Mouse (Mus musculus): ENCODE results near the gene Def8.

Gene Def8

GRCm38 (mm10) chr8:123423441-123423840 is at the start of gene Def8:
Gene Def8 (plus strand): TSS chr8:123423527.
- DNase-seq (ENCODE audit: low spot score in 2 of 2), result no peak

- peak; percentile 93 to 98 for DNase-seq (ENCODE audit: low spot score in 2 of 2)
Measured at GRCm38 (mm10) chr8:123374239-123374578, 49.1 kb upstream of the Def8 start.

- no peak for DNase-seq (ENCODE audit: low spot score in 2 of 2)
Measured at GRCm38 (mm10) chr8:123375701-123376100, 47.6 kb upstream of the Def8 start.

GRCm38 (mm10) chr8:123376106-123376505 is 47.2 kb upstream of the Def8 start:
- DNase-seq (ENCODE audit: low spot score in 2 of 2), result no peak

GRCm38 (mm10) chr8:123381711-123382110 is 41.6 kb upstream of the Def8 start:
- DNase-seq (ENCODE audit: low spot score in 2 of 2), result no peak

GRCm38 (mm10) chr8:123382516-123382915 is 40.8 kb upstream of the Def8 start:
- no peak for DNase-seq (ENCODE audit: low spot score in 2 of 2)

- DNase-seq (ENCODE audit: low spot score in 2 of 2), result peak in 1 of 2 experiments; percentile 79
Measured at GRCm38 (mm10) chr8:123384883-123385540, 38.3 kb upstream of the Def8 start.

- DNase-seq (ENCODE audit: low spot score in 2 of 2), result no peak
Measured at GRCm38 (mm10) chr8:123387041-123387440, 36.3 kb upstream of the Def8 start.

- DNase-seq (ENCODE audit: low spot score in 2 of 2), result no peak
Measured at GRCm38 (mm10) chr8:123387801-123388200, 35.5 kb upstream of the Def8 start.

GRCm38 (mm10) chr8:123389026-123389425 is 34.3 kb upstream of the Def8 start:
- no peak for DNase-seq (ENCODE audit: low spot score in 2 of 2)

GRCm38 (mm10) chr8:123398308-123398707 is 25.0 kb upstream of the Def8 start:
- no peak for DNase-seq (ENCODE audit: low spot score in 2 of 2)

- DNase-seq (ENCODE audit: low spot score in 2 of 2), result no peak
Measured at GRCm38 (mm10) chr8:123401936-123402335, 21.4 kb upstream of the Def8 start.

GRCm38 (mm10) chr8:123402730-123403326 is 20.5 kb upstream of the Def8 start:
- no peak for DNase-seq (ENCODE audit: low spot score in 2 of 2)

GRCm38 (mm10) chr8:123404521-123404920 is 18.8 kb upstream of the Def8 start:
- peak in 1 of 2 experiments; percentile 62 for DNase-seq (ENCODE audit: low spot score in 2 of 2)

GRCm38 (mm10) chr8:123406786-123407185 is 16.5 kb upstream of the Def8 start, which contains the start of gene Mc1r:
Gene Mc1r (plus strand): TSS chr8:123407107.
- DNase-seq (ENCODE audit: low spot score in 2 of 2), result peak; percentile 68 to 87

GRCm38 (mm10) chr8:123407612-123408011 is 15.7 kb upstream of the Def8 start:
- DNase-seq (ENCODE audit: low spot score in 2 of 2), result no peak

- DNase-seq (ENCODE audit: low spot score in 2 of 2), result peak; percentile 70 to 78
Measured at GRCm38 (mm10) chr8:123408586-123409544, 14.5 kb upstream of the Def8 start.

GRCm38 (mm10) chr8:123410049-123410587 is 13.2 kb upstream of the Def8 start:
- peak; percentile 57 to 75 for DNase-seq (ENCODE audit: low spot score in 2 of 2)

GRCm38 (mm10) chr8:123410788-123411187 is 12.5 kb upstream of the Def8 start:
- peak in 1 of 2 experiments; percentile 62 for DNase-seq (ENCODE audit: low spot score in 2 of 2)

GRCm38 (mm10) chr8:123411246-123411645 is 12.1 kb upstream of the Def8 start, which contains the start of gene Tubb3:
Gene Tubb3 (plus strand): TSS chr8:123411424.
- peak; percentile 49 to 78 for DNase-seq (ENCODE audit: low spot score in 2 of 2)

GRCm38 (mm10) chr8:123411781-123412327 is 11.5 kb upstream of the Def8 start:
- no peak for DNase-seq (ENCODE audit: low spot score in 2 of 2)
